Mouse (Mus musculus) neural tube, embryonic 12.5 days (tissue): ENCODE measurements around the gene 4921539E11Rik. TPM values are rescaled to one million over a fixed set of nuclear protein-coding genes. Genes with fewer than 3 reads are reported as not detected.
A peak's percentile ranks its signal among the peaks of the same experiment; 100 is the strongest.

Experiments
- ATAC-seq: fragments of 200-750 bp; cut with Nextera tagmentation; 2 replicates; pipeline ENCODE4 v1.8.0; 2017; ENCODE audit warnings: low read depth, mild to moderate bottlenecking, moderate TSS enrichment, moderate library complexity; ENCODE audit not compliant: low FRiP score
- H3K27ac ChIP-seq: fragments of 300-500 bp; sonication (generic); 2 replicates; pipeline ENCODE4 v1.5.1; 2016
- H3K27me3 ChIP-seq: fragments of 300-500 bp; sonication (generic); replicated peaks from 2 replicates; pipeline ENCODE4 v1.6.1; 2016; ENCODE audit warnings: mild to moderate bottlenecking
- H3K36me3 ChIP-seq: fragments of 300-500 bp; sonication (generic); 2 replicates; pipeline ENCODE4 v1.6.1; 2016; ENCODE audit warnings: mild to moderate bottlenecking
- H3K4me1 ChIP-seq: fragments of 300-500 bp; sonication (generic); 2 replicates; pipeline ENCODE4 v1.6.1; 2016
- H3K4me2 ChIP-seq: fragments of 300-500 bp; sonication (generic); replicated peaks from 2 replicates; pipeline ENCODE4 v1.6.1; 2016; ENCODE audit warnings: mild to moderate bottlenecking
- H3K4me3 ChIP-seq: fragments of 300-500 bp; sonication (generic); 2 replicates; pipeline ENCODE4 v1.5.1; 2016
- H3K9ac ChIP-seq: fragments of 300-500 bp; sonication (generic); 2 replicates; pipeline ENCODE4 v1.6.1; 2016; ENCODE audit warnings: mild to moderate bottlenecking
- H3K9me3 ChIP-seq: fragments of 300-500 bp; sonication (generic); 2 replicates; pipeline ENCODE4 v1.6.1; 2016; ENCODE audit warnings: mild to moderate bottlenecking
- WGBS: fragments of 180-500 bp; shearing (Covaris S2); methylation state at CpG from one replicate; pipeline ENCODE4 v1.1.7; 2016; 5-methylcytosine and 5-hydroxymethylcytosine counted together
- polyA plus RNA-seq: library from polyadenylated mRNA; unstranded; fragments of >200 nt; fragmentation: Nextera tagmentation; extraction: Ambion mirVana; gene quantifications from 2 replicates; pipeline ENCODE4 v1.2.1, GENCODE M21; 2016

The 4921539E11Rik gene
- polyA plus RNA-seq, 1 experiment from 2014 or later: not detected

DNA sequence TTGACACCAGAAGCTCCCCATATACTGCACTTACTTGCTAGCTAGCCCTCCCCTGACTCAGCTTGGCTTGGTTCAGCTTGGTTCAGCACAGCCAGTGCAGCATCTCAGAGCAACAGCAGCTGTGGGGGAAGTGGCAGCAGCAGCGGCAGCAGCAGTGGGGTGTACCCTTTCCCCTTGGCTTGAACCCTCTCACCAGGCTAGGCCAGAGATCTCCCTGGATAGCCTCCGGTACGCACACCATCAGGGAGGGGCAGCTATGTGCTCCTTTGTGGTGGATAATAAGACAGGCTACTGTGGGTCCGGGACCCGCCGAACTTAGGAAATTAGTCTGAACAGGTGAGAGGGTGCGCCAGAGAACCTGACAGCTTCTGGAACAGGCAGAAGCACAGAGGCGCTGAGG is 17.6 kb downstream of the 4921539E11Rik start:
- Histone ChIP-seq H3K4me2 (no peak overlapping the region), H3K27ac (no peak overlapping the region), H3K9me3 (no peaks in the 10 kb centered on the region), H3K4me1 (no peaks in the 10 kb centered on the region), H3K4me3 (no peak overlapping the region), H3K36me3 (no peaks in the 10 kb centered on the region), H3K27me3 (no peaks in the 10 kb centered on the region), H3K9ac (no peak overlapping the region)
- ATAC-seq: no peak
- WGBS: 84% methylated on average over 7 of the region's 8 CpGs

DNA sequence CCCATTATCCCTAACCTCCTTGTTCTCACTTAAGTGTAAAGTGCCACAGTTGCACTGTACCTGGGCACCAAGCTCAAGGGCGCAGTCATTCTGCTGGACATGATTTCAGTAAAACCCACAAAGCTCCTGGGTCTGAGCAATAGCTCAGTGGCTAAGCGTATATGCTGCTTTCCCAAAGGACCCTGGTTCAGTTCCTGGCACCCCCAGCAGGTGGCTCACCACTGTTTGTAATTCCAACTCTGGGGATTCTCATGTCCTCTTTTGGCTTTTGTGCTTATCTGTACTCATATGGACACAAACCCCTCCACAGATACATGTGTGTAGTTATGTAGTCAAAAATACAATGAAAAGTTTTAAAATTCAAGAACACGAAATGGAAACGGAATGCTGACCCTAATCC is 21.3 kb downstream of the 4921539E11Rik start:
- no peaks in the 10 kb centered on the region for H3K27me3 ChIP-seq
- H3K4me1 ChIP-seq: no peaks in the 10 kb centered on the region
- WGBS: 90% methylated on average over 4 of the region's 4 CpGs
- H3K36me3 ChIP-seq: no peaks in the 10 kb centered on the region
- H3K4me3 ChIP-seq: no peak overlapping the region
- ATAC-seq: no peak
- no peaks in the 10 kb centered on the region for H3K9me3 ChIP-seq
- H3K9ac ChIP-seq: no peak overlapping the region
- no peak overlapping the region for H3K27ac ChIP-seq
- no peak overlapping the region for H3K4me2 ChIP-seq

DNA sequence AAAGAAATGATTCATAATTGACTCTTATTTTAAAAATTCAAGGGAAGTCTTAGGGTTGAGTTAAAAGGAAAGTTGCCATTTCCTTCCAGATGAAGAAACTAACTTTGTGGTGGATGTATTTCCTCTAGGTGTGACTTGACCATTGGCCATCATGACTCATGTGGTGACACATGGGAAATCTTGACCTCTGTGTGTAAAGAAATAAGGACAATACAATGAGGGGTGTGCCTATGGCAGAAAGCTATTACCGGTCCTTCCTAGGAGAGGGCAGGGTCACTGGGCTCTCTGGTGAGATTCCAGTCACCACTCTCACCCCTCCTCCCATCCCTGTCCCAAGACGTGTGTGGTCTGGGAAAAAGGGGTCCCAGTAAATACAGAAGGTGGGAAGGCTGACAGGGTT is 25.5 kb downstream of the 4921539E11Rik start:
- no peaks in the 10 kb centered on the region for H3K27me3 ChIP-seq
- no peaks in the 10 kb centered on the region for H3K36me3 ChIP-seq
- no peak for ATAC-seq
- H3K9ac ChIP-seq: no peak overlapping the region
- H3K4me1 ChIP-seq: no peaks in the 10 kb centered on the region; the same call in 1 of the 2 replicates
- H3K4me2 ChIP-seq: no peak overlapping the region
- H3K9me3 ChIP-seq: no peaks in the 10 kb centered on the region
- no peak overlapping the region for H3K27ac ChIP-seq
- WGBS: 22% methylated on average over 2 of the region's 2 CpGs
- H3K4me3 ChIP-seq: no peak overlapping the region

DNA sequence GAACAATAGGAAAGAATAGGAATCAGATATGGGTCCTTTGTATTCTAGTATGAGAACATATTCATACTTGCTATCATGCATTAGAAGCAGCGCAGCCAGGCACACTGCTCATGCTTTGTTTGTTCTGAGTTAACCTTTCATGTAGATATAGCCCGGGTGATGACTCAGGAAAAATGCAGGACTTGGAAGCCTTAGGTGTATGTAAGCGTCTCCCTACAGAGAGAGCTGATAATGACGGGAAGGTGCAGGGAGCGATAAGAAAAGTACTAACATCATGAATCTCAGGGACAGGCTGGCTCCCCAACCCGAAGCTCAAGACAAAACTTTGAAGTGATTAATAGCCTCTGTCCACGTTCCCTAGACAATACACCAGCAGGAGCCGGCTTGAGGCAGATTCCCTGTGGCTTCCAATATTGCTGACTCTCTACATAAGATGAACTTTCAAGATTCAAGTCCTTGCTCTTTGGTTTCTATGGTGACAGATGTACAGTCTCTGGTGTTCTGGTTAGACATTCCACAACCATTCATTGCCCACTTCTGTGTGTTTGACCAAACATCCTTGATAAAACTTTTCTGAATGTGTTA is 26.8 kb downstream of the 4921539E11Rik start:
- WGBS: 21% methylated on average over 8 of the region's 8 CpGs
- Histone ChIP-seq H3K4me1 (no peaks in the 10 kb centered on the region; the same call in 1 of the 2 replicates), H3K4me3 (no peak overlapping the region), H3K9ac (no peak overlapping the region), H3K27me3 (no peaks in the 10 kb centered on the region), H3K36me3 (no peaks in the 10 kb centered on the region), H3K4me2 (no peak overlapping the region), H3K27ac (no peak overlapping the region), H3K9me3 (no peaks in the 10 kb centered on the region)
- ATAC-seq: 0 out of 2 replicates have a peak, but pooled peaks have one; percentile 25

DNA sequence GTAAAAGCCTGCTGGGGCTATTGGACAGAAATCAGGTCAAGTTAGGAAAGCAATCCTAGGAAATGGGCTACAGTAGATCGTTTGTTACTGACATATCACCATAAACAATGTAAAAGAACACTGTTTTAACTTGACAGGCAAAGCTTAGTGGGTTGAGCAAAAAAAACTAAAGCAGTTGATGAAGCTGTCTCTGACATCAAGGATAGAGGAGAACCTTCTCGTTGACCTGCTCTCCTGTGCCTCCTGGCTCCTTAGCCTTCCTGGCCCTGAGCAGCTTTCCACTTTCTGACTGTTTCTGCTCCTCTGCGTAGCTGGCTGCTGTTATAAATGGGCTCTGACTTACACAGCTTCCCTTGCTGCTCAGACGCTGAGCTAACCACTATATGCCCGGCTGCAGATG is 27.3 kb downstream of the 4921539E11Rik start:
- no peak overlapping the region for H3K4me2 ChIP-seq
- no peak overlapping the region for H3K27ac ChIP-seq
- H3K4me3 ChIP-seq: no peak overlapping the region
- H3K4me1 ChIP-seq: no peaks in the 10 kb centered on the region; the same call in 1 of the 2 replicates
- WGBS: 48% methylated on average over 5 of the region's 5 CpGs
- no peaks in the 10 kb centered on the region for H3K27me3 ChIP-seq
- no peak for ATAC-seq
- H3K9me3 ChIP-seq: no peaks in the 10 kb centered on the region
- no peak overlapping the region for H3K9ac ChIP-seq
- no peaks in the 10 kb centered on the region for H3K36me3 ChIP-seq

DNA sequence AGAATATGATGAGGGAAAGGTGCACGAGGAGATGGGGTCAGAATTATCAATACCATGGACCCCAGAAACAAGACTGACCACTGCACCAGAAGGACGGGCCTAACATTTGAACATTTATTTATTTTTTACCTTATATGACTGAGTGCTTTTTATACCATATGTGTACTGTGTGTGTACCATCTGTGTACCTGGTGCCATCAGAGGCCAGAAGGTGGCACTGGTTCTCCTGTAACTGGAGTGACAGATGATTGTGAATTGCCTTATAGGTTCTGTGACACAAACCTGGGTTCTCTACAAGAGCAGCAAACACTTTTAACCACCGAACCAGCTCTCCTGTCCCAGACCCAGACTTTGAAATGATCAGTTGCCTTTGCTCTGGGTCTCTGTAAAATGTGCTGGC is 31.8 kb downstream of the 4921539E11Rik start:
- Histone ChIP-seq H3K27me3 (no peaks in the 10 kb centered on the region), H3K4me2 (no peak overlapping the region), H3K36me3 (no peaks in the 10 kb centered on the region), H3K27ac (no peak overlapping the region), H3K4me1 (no peaks in the 10 kb centered on the region), H3K4me3 (no peak overlapping the region), H3K9me3 (no peaks in the 10 kb centered on the region), H3K9ac (no peak overlapping the region)
- no peak for ATAC-seq
- 88% methylated on average over 3 of the region's 3 CpGs for WGBS

DNA sequence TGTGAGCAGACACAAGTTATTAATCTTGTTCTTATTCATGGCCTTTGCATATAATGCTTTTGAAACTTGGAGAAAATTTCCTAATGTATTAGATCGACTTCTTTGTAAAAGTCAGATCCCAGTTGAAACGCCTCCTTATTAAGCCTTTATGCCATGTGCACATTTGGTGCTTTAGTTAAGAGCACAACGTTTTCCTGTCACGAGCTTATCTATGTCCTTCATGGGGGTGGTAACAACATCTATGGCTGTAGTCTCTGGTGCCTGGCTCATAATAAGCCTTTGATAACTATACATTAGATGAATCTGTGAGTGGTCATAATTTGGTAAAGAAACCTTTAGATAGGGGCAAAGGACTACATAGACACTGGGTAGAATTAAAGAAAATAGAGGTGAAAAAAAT is 36.8 kb downstream of the 4921539E11Rik start:
- 81% methylated on average over 4 of the region's 4 CpGs for WGBS
- Histone ChIP-seq H3K27ac (no peak overlapping the region), H3K4me1 (no peaks in the 10 kb centered on the region), H3K4me2 (no peak overlapping the region), H3K4me3 (no peak overlapping the region), H3K27me3 (no peaks in the 10 kb centered on the region), H3K9me3 (no peaks in the 10 kb centered on the region), H3K36me3 (no peaks in the 10 kb centered on the region), H3K9ac (no peak overlapping the region)
- ATAC-seq: no peak

DNA sequence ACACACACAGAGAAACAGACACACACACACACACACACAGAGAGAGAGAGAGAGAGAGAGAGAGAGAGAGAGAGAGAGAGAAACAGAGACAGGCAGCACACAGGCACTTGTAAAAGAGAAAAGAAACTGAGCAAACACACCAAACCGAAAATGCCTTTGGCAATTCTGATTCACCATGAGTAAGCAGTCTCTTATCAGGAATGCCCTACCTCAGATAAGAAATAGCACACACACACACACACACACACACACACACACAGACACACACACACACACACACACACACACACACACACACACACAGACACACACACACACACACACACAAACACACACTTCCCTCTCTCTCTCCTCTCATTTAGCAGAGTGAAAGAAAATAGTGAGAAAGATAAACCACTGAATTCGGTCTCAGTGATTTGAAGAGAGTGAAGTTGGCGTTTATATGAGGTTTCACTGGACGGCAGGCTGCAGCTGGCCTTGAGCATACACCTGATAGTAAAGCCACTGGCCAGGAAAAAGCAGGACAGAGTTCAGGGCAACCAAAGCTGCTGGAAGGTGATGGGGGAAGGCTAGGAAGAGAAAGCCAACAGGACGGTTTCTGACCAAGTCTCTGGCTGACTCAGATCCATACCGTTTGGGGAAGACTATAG is 41.1 kb downstream of the 4921539E11Rik start:
- Histone ChIP-seq H3K4me3 (no peak overlapping the region), H3K27ac (no peak overlapping the region), H3K27me3 (no peaks in the 10 kb centered on the region), H3K4me2 (no peak overlapping the region), H3K9me3 (no peaks in the 10 kb centered on the region), H3K9ac (no peak overlapping the region), H3K36me3 (no peaks in the 10 kb centered on the region), H3K4me1 (no peaks in the 10 kb centered on the region)
- ATAC-seq: no peak
- WGBS: 73% methylated on average over 6 of the region's 6 CpGs

DNA sequence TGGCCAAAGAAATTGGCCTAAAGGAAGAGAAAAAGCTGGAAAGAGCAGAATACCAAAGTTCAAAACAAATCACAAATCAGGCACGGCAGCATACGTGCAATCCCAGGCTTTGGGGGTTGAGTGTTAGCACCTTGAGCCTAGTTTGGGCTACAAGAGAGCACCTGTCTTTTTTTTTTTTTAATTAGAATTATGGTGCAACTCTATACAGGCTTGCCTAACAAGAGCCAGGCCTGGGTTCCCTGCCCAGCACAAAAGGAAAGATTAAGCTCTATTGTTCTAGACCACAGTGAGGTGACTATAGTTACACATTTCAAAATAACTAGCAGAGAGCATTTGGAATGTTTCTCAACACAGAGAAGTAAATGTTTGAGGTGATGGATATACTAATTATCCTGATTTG is 42.9 kb downstream of the 4921539E11Rik start:
- no peak for ATAC-seq
- WGBS: 94% methylated on average over 2 of the region's 2 CpGs
- no peaks in the 10 kb centered on the region for H3K27me3 ChIP-seq
- H3K9me3 ChIP-seq: no peaks in the 10 kb centered on the region
- no peak overlapping the region for H3K4me2 ChIP-seq
- no peaks in the 10 kb centered on the region for H3K36me3 ChIP-seq
- H3K4me1 ChIP-seq: no peaks in the 10 kb centered on the region
- H3K27ac ChIP-seq: no peak overlapping the region
- no peak overlapping the region for H3K9ac ChIP-seq
- H3K4me3 ChIP-seq: no peak overlapping the region

DNA sequence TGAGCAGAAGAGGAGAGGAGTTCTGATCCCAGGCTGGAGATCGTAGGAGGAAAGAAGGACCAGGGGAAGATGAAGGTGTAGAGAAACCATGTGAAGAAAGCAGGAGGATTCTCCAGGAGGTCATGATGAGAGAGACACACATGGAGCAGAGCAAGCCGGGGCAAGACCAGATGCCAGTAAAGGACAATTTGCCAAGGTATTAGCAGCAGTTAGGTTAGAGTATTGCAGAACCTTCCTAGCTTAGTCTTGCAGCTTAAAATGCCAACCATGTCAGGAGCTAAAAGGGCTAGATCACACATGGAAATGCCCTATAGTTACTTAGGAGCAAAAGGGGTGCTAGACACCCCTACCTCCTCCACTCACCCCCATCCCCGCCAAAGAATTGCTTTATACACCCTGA is 43.4 kb downstream of the 4921539E11Rik start:
- Histone ChIP-seq H3K9me3 (no peaks in the 10 kb centered on the region), H3K27me3 (no peaks in the 10 kb centered on the region), H3K36me3 (no peaks in the 10 kb centered on the region), H3K27ac (no peak overlapping the region), H3K4me2 (no peak overlapping the region), H3K4me3 (no peak overlapping the region), H3K4me1 (no peaks in the 10 kb centered on the region), H3K9ac (no peak overlapping the region)
- WGBS: 87% methylated on average over 3 of the region's 3 CpGs
- no peak for ATAC-seq

DNA sequence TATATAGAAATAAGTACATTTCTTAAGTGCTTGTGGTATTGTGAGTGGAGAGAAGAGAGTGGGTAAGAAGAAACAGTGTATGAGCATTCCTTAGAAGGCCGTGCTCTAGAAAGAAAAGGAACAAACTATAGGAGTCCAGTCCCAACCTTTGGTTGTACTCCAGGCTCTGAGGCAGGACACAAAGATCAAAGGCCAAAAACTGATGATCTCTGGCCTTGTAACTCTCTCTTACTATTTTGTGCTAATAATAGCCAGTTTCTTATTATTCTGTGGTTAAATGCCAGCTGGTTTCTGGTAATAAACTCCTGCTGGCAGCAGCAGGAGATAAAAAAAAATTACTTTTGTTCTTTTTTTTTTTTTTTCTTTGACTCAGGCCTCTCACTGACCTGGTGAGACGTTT is 58.5 kb downstream of the 4921539E11Rik start:
- 33% methylated on average over 2 of the region's 2 CpGs for WGBS
- no peak overlapping the region for H3K27ac ChIP-seq
- no peak for ATAC-seq
- H3K27me3 ChIP-seq: no peaks in the 10 kb centered on the region
- no peak overlapping the region for H3K9ac ChIP-seq
- H3K36me3 ChIP-seq: no peaks in the 10 kb centered on the region
- no peaks in the 10 kb centered on the region for H3K4me1 ChIP-seq
- no peak overlapping the region for H3K4me3 ChIP-seq
- no peak overlapping the region for H3K4me2 ChIP-seq
- no peaks in the 10 kb centered on the region for H3K9me3 ChIP-seq

DNA sequence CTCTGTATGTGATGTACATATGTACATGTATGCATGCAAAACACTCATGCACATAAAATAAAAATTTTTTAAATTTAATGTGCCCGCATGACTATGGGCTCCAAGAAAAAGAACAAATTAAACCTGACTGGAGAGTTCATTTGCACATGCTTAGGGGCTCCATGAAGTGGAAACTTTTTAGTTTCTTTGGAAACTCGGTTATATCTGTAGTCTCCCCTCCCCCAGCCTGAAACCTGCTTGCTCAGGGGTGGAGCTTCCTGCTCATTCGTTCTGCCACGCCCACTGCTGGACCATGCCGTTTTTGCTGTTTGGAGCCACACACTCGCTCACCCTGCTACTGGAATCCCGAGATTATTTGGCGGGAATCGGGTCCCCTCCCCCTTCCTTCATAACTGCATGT is 67.8 kb downstream of the 4921539E11Rik start:
- Histone ChIP-seq H3K9ac (no peak overlapping the region), H3K36me3 (no peaks in the 10 kb centered on the region), H3K4me2 (no peak overlapping the region), H3K9me3 (no peaks in the 10 kb centered on the region), H3K4me3 (no peak overlapping the region), H3K27me3 (no peaks in the 10 kb centered on the region), H3K27ac (no peak overlapping the region), H3K4me1 (no peaks in the 10 kb centered on the region)
- no peak for ATAC-seq
- 49% methylated on average over 9 of the region's 9 CpGs for WGBS

DNA sequence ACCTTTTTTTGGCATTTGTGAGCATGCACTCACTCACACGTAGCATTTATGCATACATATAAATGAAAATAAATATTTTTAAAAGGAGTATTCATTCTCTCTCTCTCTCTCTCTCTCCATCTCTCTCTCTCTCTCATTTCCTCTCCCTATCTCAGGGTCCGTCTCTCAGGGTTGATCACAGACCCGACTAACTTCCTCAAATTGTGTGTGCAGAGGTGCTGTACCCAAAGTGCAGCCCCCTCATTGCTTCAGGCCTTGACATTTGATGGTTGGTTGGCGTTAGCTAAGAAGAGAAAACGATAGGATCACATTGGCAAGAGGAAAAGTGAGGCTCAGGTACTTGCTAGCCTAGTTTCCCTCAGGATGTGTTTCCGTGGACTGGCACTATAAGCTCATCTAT is 68.9 kb downstream of the 4921539E11Rik start:
- Histone ChIP-seq H3K4me1 (no peaks in the 10 kb centered on the region), H3K9me3 (no peaks in the 10 kb centered on the region), H3K27ac (no peak overlapping the region), H3K4me2 (no peak overlapping the region), H3K27me3 (no peaks in the 10 kb centered on the region), H3K36me3 (no peaks in the 10 kb centered on the region), H3K4me3 (no peak overlapping the region), H3K9ac (no peak overlapping the region)
- no peak for ATAC-seq
- WGBS: 84% methylated on average over 6 of the region's 6 CpGs
